Mouse (Mus musculus) cerebellum, adult 2 months (tissue): ENCODE measurements at regions not wholly inside any gene's neighbourhood (a gene's known extent, or its start where the extent isn't known, plus 50 kb on each side); places are given as distances from the start of the nearest gene placed in this dataset.

Experiments
- CTCF ChIP-seq: fragments of 200-500 bp; IDR thresholded peaks from 2 replicates; pipeline ENCODE4 v1.5.1; 2011; ENCODE audit warnings: low read depth, mild to moderate bottlenecking, control low read depth, low read length, moderate library complexity, borderline replicate concordance; ENCODE audit not compliant: insufficient read depth
- POLR2A ChIP-seq: fragments of 200-500 bp; IDR thresholded peaks from 2 replicates; pipeline ENCODE4 v1.6.1; 2011; ENCODE audit warnings: low read length, control low read depth, borderline replicate concordance; ENCODE audit not compliant: insufficient read depth

- TF ChIP-seq CTCF (no peak), POLR2A (no peak)
Observed at GRCm38 (mm10) chr9:50413514-50414335, 69.0 kb upstream of the Rpl10-ps3 start.
